ENCODE assay signal across 9 mouse cellular contexts in genomic region chr15:84772191-84773111, GRCm38 (mm10). TPM values are rescaled to one million over a fixed set of nuclear protein-coding genes. Genes with fewer than 3 reads are reported as not detected.
DNase-seq lines count a peak whose midpoint lies in the region; ATAC-seq and TF ChIP-seq lines count a peak whose summit lies in the region.
"Had no signal": no experiment of that assay in that cellular context is flagged by ENCODE, and none has a peak within 500 bp of the region (broad histone marks: within the 10 kb centered on the region; RNA-seq: fewer than 3 reads in every experiment).

No protein-coding gene starts in this region.

- H3K4me2 ChIP-seq in kidney, embryonic 15.5 days, result no peak overlapping the region

- no peaks in the 10 kb centered on the region for H3K36me3 ChIP-seq in kidney, embryonic 15.5 days
- H3K36me3 ChIP-seq in E14TG2a.4 (ENCODE audit: insufficient read depth, low read length), result peaks cover 16% of the 10 kb centered on the region

- 0 out of 2 replicates have a peak, but pooled peaks have one; percentile 12 for ATAC-seq in kidney, embryonic 15.5 days (replicated peaks; ENCODE audit: low FRiP score)
- ATAC-seq: inflammation-experienced regulatory T-cells, adult 6 months had no signal

- H3K27me3 ChIP-seq in kidney, embryonic 15.5 days, result no peaks in the 10 kb centered on the region
- 0 out of 2 replicates have a peak, but pooled peaks cover 3% of the 10 kb centered on the region for H3K27me3 ChIP-seq in E14TG2a.4 (ENCODE audit: insufficient read depth, low read length)

- H3K4me3 ChIP-seq in kidney, embryonic 15.5 days (replicated peaks), result no peak overlapping the region
- peak overlapping the region; percentile 21; the same call in 1 of the 2 replicates for H3K4me3 ChIP-seq in E14TG2a.4 (replicated peaks; ENCODE audit: low read length)

- no peak overlapping the region for H3K9ac ChIP-seq in kidney, embryonic 15.5 days

- DNase-seq in kidney, adult 8-10 months, result no peak
- DNase-seq in adrenal gland, postnatal 36 days, result peak; percentile 47 to 56
- peak; percentile 41 for DNase-seq in induced T-regulatory cell, adult 2 months (ENCODE audit: low read depth)
- DNase-seq in layer of hippocampus, adult 18-20 months (ENCODE audit: low spot score in 2 of 2), result no peak
- no peak for DNase-seq in right cerebral cortex, postnatal 10 days (ENCODE audit: low spot score in 2 of 2)
- no peak for DNase-seq in layer of hippocampus, postnatal 10 days (ENCODE audit: low spot score in 2 of 2)

- 0 out of 2 replicates have a peak, but pooled peaks cover 6% of the 10 kb centered on the region for H3K4me1 ChIP-seq in kidney, embryonic 15.5 days
- H3K4me1 ChIP-seq in E14TG2a.4 (replicated peaks; ENCODE audit: low read depth, low read length), result peaks cover 19% of the 10 kb centered on the region

- WGBS in kidney, embryonic 15.5 days, result 81% methylated on average over 21 of the region's 21 CpGs

- TF ChIP-seq CTCF in E14TG2a.4 (conservative IDR thresholded peaks at IDR 0.05; ENCODE audit: low read length), result peak; percentile 48

- no peaks in the 10 kb centered on the region for H3K9me3 ChIP-seq in kidney, embryonic 15.5 days (replicated peaks)
- H3K9me3 ChIP-seq in E14TG2a.4 (ENCODE audit: low read length), result no peaks in the 10 kb centered on the region

- H3K27ac ChIP-seq in kidney, embryonic 15.5 days, result no peak overlapping the region

RNA-seq across cellular contexts. Expression of gene Arhgap8, which starts 52.6 kb away (rescaled TPM):
- 7.9 and 10.3 TPM in 2 replicates for polyA plus RNA-seq in kidney, embryonic 15.5 days (2015; fragmentation: Nextera tagmentation; extraction: Ambion mirVana)
- 1 to 10 TPM in 1 of 2 experiments, under 1 TPM in 1; 0.56 to 1.1 TPM for total RNA-seq in adrenal gland, postnatal 36 days (2021)
- total RNA-seq in layer of hippocampus, adult 18-20 months (2021), result under 1 TPM in 1 of 2 experiments, not detected in 1; 0.52 TPM
- under 1 TPM; 0.27 to 0.89 TPM for total RNA-seq in layer of hippocampus, postnatal 10 days (2021)

Comparison
In these comparisons a context has a peak if more than half of its experiments do, and no peak if none do; other contexts are left out.
1. DNase-seq: peak in adrenal gland, postnatal 36 days (2 of 2) and induced T-regulatory cell, adult 2 months (single experiment); none in kidney, adult 8-10 months (0 of 2), layer of hippocampus, adult 18-20 months (0 of 2), right cerebral cortex, postnatal 10 days (0 of 2) and layer of hippocampus, postnatal 10 days (0 of 2).